Mouse (Mus musculus) neural tube, embryonic 15.5 days (tissue): ENCODE results near the gene Ptpn14. TPM values are rescaled to one million over a fixed set of nuclear protein-coding genes. Genes with fewer than 3 reads are reported as not detected.

Experiments used
- ATAC-seq: fragments of 200-750 bp; cut with Nextera tagmentation; 2 replicates; pipeline ENCODE4 v1.8.0; 2017; ENCODE audit warnings: mild to moderate bottlenecking, moderate TSS enrichment, moderate library complexity; ENCODE audit not compliant: low FRiP score
- H3K27ac ChIP-seq: fragments of 300-500 bp; sonication (generic); replicated peaks from 2 replicates; pipeline ENCODE4 v1.5.1; 2015; ENCODE audit warnings: mild to moderate bottlenecking, inconsistent platforms
- H3K27me3 ChIP-seq: fragments of 300-500 bp; sonication (generic); replicated peaks from 2 replicates; pipeline ENCODE4 v1.6.1; 2015; ENCODE audit warnings: inconsistent platforms
- H3K36me3 ChIP-seq: fragments of 300-500 bp; sonication (generic); 2 replicates; pipeline ENCODE4 v1.6.1; 2015; ENCODE audit warnings: inconsistent platforms
- H3K4me1 ChIP-seq: fragments of 300-500 bp; sonication (generic); 2 replicates; pipeline ENCODE4 v1.6.1; 2015; ENCODE audit warnings: inconsistent platforms
- H3K4me2 ChIP-seq: fragments of 300-500 bp; sonication (generic); 2 replicates; pipeline ENCODE4 v1.6.1; 2015; ENCODE audit warnings: inconsistent platforms, mild to moderate bottlenecking, moderate library complexity
- H3K4me3 ChIP-seq: fragments of 300-500 bp; sonication (generic); replicated peaks from 2 replicates; pipeline ENCODE4 v1.5.1; 2015; ENCODE audit warnings: mild to moderate bottlenecking, inconsistent platforms
- H3K9ac ChIP-seq: fragments of 300-500 bp; sonication (generic); replicated peaks from 2 replicates; pipeline ENCODE4 v1.6.1; 2015; ENCODE audit warnings: mild to moderate bottlenecking, inconsistent platforms
- H3K9me3 ChIP-seq: fragments of 300-500 bp; sonication (generic); replicated peaks from 2 replicates; pipeline ENCODE4 v1.6.1; 2016; ENCODE audit warnings: inconsistent platforms
- WGBS: fragments of 180-500 bp; shearing (Covaris S2); methylation state at CpG from one replicate; pipeline ENCODE4 v1.1.7; 2015; ENCODE audit warnings: mixed read lengths; 5-methylcytosine and 5-hydroxymethylcytosine counted together
- polyA plus RNA-seq: library from polyadenylated mRNA; unstranded; fragments of >200 nt; fragmentation: Nextera tagmentation; extraction: Ambion mirVana; gene quantifications from 2 replicates; pipeline ENCODE4 v1.2.1, GENCODE M21; 2015

The Ptpn14 gene
- polyA plus RNA-seq, 1 experiment from 2014 or later: 1.4 TPM

DNA sequence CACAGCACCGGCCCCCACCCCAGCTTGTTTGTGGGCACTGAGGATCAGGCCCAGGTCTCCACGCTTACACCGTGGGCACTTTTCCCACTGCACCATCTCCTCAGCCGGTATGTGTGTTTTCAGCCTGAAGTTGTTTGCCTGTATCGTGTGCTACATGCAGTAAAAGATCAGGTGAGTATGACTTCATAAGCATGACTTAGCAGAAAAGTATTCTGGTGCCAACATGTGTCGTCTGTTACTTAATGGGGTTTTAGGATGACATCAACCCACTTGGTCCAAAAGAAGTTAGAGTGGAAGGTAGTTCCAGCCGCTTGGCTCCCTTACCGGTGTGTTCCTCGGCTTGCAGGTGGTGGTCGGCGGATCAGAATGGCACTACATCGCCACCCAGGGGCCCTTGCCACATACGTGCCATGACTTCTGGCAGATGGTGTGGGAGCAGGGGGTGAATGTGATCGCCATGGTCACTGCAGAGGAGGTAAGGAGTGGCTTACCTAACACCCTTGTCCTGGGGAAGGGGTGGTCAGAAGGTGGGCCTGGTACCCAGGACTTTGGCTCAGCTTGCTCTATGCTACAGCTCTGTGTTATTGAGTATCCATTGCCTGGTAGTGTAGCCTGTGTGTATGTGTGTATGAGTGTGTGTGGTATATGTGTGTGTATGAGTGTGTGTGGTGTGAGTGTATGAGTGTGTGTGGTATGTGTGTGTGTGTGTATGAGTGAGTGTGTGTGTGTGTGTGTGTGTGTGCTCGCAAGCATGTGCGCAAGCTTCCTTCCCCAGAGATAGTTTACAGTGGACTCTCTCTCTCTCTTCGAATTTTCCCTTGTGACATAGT lies 132.3 kb downstream of the Ptpn14 start:
- Histone ChIP-seq H3K4me1 (peaks cover 16% of the 10 kb centered on the region; the same call in 1 of the 2 replicates), H3K4me2 (no peak overlapping the region), H3K4me3 (no peak overlapping the region), H3K27ac (no peak overlapping the region), H3K9me3 (no peaks in the 10 kb centered on the region), H3K27me3 (no peaks in the 10 kb centered on the region), H3K9ac (no peak overlapping the region), H3K36me3 (no peaks in the 10 kb centered on the region)
- WGBS: 85% methylated on average over 17 of the region's 17 CpGs
- ATAC-seq: no peak

DNA sequence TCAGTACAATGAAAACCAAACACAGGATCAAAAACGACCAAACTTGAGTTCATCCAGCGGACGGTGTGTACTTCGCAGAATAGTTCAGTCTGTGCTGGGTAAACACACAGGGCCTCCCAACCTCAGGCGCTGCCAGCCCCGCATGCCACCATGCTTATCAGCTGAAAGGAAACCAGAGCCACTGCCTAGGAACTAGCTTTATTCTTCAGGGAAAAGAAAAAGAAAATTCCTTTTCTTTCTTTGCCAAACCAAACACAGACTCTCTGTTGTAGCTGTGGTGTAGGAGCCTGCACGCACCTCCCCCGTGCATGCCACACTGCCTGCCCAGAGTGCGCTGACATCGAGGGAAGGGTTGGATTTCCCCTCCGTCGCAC lies 132.9 kb downstream of the Ptpn14 start:
- Histone ChIP-seq H3K4me2 (no peak overlapping the region), H3K36me3 (no peaks in the 10 kb centered on the region), H3K9ac (no peak overlapping the region), H3K9me3 (no peaks in the 10 kb centered on the region), H3K27ac (no peak overlapping the region), H3K27me3 (no peaks in the 10 kb centered on the region), H3K4me3 (no peak overlapping the region), H3K4me1 (peaks cover 16% of the 10 kb centered on the region; the same call in 1 of the 2 replicates)
- whole genome bisulfite sequencing: 73% methylated on average over 12 of the region's 12 CpGs
- ATAC-seq: no peak

DNA sequence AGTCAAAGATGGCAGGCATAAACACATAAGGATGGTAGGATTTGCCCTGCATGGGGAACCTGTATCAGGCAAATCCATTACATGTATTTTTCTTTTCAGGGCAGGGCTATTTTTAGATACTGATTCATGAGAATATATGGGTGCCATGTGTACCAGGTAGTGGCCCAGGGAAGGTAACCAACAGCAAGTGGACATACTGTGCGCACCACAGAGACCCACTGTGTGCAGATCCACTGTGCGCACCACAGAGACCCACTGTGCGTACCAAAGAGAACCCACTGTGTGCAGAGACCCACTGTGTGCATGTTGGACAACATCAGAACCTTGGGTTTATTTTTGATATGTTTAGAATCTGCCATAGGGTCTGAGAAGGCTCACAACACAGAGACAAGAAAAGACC lies 135.7 kb downstream of the Ptpn14 start:
- no peaks in the 10 kb centered on the region for H3K27me3 ChIP-seq
- H3K27ac ChIP-seq: no peak overlapping the region
- no peak overlapping the region for H3K4me2 ChIP-seq
- H3K4me3 ChIP-seq: no peak overlapping the region
- H3K9me3 ChIP-seq: no peaks in the 10 kb centered on the region
- peaks cover 15% of the 10 kb centered on the region; the same call in 1 of the 2 replicates for H3K4me1 ChIP-seq
- H3K9ac ChIP-seq: no peak overlapping the region
- 96% methylated on average over 3 of the region's 3 CpGs for WGBS
- ATAC-seq: no peak
- H3K36me3 ChIP-seq: no peaks in the 10 kb centered on the region

DNA sequence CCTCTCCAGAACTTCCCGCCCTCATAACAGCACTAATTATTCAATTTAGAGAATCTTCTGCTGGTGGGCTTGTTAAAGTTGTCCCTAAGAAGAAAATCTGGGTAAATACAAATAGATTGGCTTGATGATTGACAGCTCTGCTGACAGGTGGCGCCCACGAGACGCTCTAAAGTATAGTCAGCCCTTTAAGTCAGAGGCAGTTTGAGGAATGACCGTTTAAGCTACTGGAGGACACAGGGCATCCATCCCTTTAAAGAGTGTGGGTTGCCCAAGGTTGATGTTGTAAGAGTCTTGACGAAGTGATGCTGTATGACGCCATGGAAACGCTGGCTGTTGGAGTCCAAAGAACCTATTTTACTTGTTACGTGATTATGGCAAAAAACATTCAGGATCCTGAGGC lies 136.2 kb downstream of the Ptpn14 start:
- Histone ChIP-seq H3K27ac (no peak overlapping the region), H3K9me3 (no peaks in the 10 kb centered on the region), H3K36me3 (no peaks in the 10 kb centered on the region), H3K9ac (no peak overlapping the region), H3K4me3 (no peak overlapping the region), H3K4me2 (no peak overlapping the region), H3K27me3 (no peaks in the 10 kb centered on the region), H3K4me1 (peaks cover 14% of the 10 kb centered on the region; the same call in 1 of the 2 replicates)
- ATAC-seq: no peak
- 70% methylated on average over 9 of the region's 9 CpGs for WGBS

DNA sequence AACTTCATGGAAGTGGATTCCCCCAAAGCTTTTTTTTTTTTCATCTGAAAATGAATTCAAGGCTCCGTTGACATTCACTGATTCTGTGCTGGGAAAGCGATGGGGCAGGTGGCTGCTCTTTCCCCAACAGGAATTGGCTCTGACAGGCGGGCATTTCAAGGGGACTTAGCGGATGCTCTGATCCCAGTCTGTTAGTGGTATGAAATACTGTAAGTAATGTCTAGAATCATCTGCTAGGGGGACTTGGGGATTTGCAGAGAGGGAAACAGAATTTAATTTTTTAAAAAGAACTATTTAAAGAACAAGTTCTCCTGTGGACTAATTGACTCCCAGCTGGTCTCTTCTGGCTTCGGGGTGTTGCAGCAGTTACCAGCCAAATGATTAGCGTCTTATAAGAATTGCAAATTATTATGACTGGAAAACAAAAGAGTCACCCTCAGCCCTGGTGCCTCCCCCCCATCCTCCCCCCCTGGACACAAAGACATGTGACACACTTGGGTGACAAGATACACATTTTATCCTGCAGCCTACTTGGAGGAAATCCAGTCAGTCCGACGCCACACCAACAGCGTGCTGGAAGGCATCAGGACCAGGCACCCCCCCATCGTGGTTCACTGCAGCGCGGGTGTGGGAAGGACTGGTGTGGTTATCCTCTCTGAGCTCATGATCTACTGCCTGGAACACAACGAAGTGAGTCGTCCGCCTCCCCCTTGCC lies 136.9 kb downstream of the Ptpn14 start:
- ATAC-seq: no peak

DNA sequence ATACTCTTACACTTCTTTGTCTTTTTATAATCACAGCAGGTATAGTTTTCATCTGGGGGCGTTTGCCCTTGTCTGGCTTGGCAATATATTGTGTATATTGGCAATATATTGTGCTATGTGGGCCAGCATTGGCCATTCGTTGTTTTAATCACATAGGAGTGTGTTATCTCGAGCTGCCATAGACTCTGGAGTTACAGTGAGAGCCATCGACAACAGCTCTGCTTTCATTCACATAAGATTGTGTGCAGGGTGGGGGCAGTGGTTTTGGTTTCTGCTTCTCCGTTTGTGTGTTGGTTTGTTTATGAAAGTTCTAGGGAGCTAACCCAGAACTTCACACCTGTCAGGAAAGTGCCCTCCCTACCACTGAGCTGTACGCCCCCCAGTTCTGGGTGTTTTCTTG lies 138.6 kb downstream of the Ptpn14 start:
- Histone ChIP-seq H3K9ac (no peak overlapping the region), H3K27me3 (no peaks in the 10 kb centered on the region), H3K9me3 (no peaks in the 10 kb centered on the region), H3K4me3 (no peak overlapping the region), H3K4me1 (peaks cover 14% of the 10 kb centered on the region), H3K4me2 (no peak overlapping the region), H3K36me3 (no peaks in the 10 kb centered on the region), H3K27ac (no peak overlapping the region)
- no peak for ATAC-seq
- WGBS: 83% methylated on average over 6 of the region's 6 CpGs

More for the DNA sequence above, 136.9 kb downstream of the Ptpn14 start:
- H3K4me3 ChIP-seq: no peak overlapping the region
- H3K4me2 ChIP-seq: no peak overlapping the region
- 51% methylated on average over 15 of the region's 15 CpGs for WGBS
- no peaks in the 10 kb centered on the region for H3K36me3 ChIP-seq
- no peak overlapping the region for H3K27ac ChIP-seq
- no peaks in the 10 kb centered on the region for H3K27me3 ChIP-seq
- peaks cover 14% of the 10 kb centered on the region; the same call in 1 of the 2 replicates for H3K4me1 ChIP-seq
- no peaks in the 10 kb centered on the region for H3K9me3 ChIP-seq
- no peak overlapping the region for H3K9ac ChIP-seq

DNA sequence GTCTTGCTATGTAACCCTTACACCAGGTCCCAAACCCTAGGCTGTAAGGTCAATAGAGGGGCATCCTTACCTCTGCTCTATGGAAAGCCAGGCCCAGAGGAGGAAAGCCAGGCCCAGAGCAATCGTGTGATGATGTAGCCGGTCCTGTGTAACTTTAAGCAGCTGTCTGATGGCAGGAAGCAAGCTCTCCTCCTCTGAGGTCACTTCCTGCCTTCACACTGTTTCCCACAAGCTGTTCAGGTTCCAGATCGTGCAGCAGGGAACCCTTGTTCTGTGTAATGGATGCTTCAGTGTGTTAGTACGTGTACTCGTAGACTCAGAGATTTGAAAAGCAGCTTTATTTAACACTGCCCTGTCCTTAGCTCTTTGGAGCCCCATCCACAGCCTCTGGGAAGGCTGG lies 139.0 kb downstream of the Ptpn14 start:
- H3K9me3 ChIP-seq: no peaks in the 10 kb centered on the region
- peaks cover 18% of the 10 kb centered on the region for H3K4me1 ChIP-seq
- H3K36me3 ChIP-seq: no peaks in the 10 kb centered on the region
- no peak for ATAC-seq
- no peak overlapping the region for H3K27ac ChIP-seq
- WGBS: 73% methylated on average over 5 of the region's 5 CpGs
- H3K9ac ChIP-seq: no peak overlapping the region
- no peak overlapping the region for H3K4me2 ChIP-seq
- no peak overlapping the region for H3K4me3 ChIP-seq
- no peaks in the 10 kb centered on the region for H3K27me3 ChIP-seq

DNA sequence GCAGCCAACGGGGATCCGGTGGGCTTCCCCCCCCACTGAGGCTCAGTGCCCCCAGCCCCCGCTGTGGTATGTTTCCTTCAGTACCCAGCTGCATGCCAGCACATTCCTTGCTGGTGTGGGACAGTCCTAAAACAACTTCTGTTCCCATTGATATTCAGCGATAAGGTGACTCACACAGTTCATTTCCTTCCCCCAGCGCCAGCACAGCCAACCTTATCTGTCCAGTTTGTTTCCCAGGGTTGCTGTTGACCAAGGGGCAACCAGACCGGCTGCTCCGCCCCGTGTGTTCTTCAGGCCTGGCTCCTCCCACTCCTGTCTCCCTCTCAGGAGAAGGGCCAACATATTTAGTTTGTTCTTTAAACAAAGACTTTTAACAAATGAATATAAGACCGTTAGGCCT lies 139.4 kb downstream of the Ptpn14 start:
- WGBS: 69% methylated on average over 9 of the region's 9 CpGs
- H3K36me3 ChIP-seq: no peaks in the 10 kb centered on the region
- peaks cover 23% of the 10 kb centered on the region for H3K4me1 ChIP-seq
- no peak overlapping the region for H3K4me2 ChIP-seq
- no peaks in the 10 kb centered on the region for H3K27me3 ChIP-seq
- no peak overlapping the region for H3K4me3 ChIP-seq
- no peak overlapping the region for H3K9ac ChIP-seq
- H3K9me3 ChIP-seq: no peaks in the 10 kb centered on the region
- H3K27ac ChIP-seq: no peak overlapping the region
- no peak for ATAC-seq

DNA sequence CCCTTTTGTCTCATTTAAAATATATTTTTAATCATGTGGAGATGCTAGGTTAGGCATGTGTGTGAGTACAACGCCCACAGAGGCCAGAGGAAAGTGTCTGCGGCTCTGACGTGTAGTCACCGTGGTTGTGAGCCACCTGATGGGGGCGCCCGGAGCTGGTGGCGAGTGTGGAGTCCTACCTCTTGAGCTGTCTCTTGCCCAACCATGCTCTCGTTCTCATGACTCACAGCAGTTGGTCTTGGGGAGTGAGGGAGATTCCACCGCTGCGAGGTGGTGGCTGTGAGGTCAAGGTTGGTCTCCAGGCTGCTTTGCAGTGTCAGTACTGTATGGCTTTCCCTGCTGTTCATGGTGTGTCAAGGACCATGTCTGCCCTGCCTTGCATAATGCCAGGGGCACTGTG lies 140.0 kb downstream of the Ptpn14 start:
- Histone ChIP-seq H3K9me3 (no peaks in the 10 kb centered on the region), H3K27ac (no peak overlapping the region), H3K4me1 (peaks cover 28% of the 10 kb centered on the region), H3K4me3 (no peak overlapping the region), H3K9ac (no peak overlapping the region), H3K4me2 (no peak overlapping the region), H3K36me3 (no peaks in the 10 kb centered on the region), H3K27me3 (no peaks in the 10 kb centered on the region)
- no peak for ATAC-seq
- 84% methylated on average over 10 of the region's 10 CpGs for WGBS

DNA sequence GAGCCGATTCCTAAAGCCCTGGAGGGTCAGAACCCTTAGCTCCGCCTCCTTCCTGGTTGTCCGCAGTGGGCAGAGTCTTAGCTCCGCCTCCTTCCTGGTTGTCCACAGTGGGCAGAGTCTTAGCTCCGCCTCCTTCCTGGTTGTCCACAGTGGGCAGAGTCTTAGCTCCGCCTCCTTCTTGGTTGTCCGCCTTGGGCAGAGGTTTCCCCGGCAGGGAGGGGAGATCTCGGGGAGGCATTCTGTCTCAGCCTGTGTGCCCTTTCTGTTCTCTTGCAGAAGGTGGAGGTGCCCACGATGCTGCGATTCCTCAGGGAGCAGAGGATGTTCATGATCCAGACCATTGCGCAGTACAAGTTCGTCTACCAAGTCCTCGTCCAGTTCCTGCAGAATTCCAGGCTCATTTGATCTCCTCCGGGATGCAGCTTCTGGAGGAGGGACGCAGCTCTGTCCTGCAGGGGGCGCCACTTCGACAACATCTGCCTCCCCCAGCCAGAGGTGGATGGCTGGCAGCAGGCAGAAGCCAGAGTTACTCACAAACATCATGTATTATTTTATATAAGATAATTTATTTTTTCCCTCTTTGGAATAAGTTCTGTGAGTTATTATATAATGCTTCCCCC lies 141.7 kb downstream of the Ptpn14 start:
- Histone ChIP-seq H3K9me3 (no peaks in the 10 kb centered on the region), H3K4me2 (no peak overlapping the region), H3K36me3 (no peaks in the 10 kb centered on the region), H3K4me3 (no peak overlapping the region), H3K27me3 (no peaks in the 10 kb centered on the region), H3K4me1 (peaks cover 25% of the 10 kb centered on the region), H3K27ac (no peak overlapping the region), H3K9ac (no peak overlapping the region)
- ATAC-seq: no peak
- WGBS: 93% methylated on average over 18 of the region's 18 CpGs

DNA sequence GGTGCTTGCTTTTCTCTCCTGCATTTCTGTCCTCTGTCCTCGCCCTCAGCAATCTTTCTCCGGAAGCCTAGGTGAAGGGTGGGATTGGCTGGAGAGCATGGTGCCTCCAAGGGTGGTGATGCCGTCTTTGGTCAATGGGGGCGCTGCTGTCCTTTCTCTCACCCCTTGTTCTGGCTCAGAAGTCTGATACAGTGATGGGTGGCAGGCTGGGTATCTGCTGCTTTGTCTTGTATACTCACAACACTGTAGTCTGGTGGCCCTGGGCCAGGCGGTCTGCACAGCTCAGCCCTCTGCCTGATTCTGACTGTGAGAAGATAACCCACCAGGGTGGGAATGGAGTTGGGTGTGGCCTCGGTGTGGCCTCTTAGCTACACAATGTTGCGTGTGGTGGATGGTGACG lies 142.5 kb downstream of the Ptpn14 start:
- no peaks in the 10 kb centered on the region for H3K36me3 ChIP-seq
- H3K4me1 ChIP-seq: peaks cover 26% of the 10 kb centered on the region
- H3K27me3 ChIP-seq: no peaks in the 10 kb centered on the region
- WGBS: 85% methylated on average over 8 of the region's 8 CpGs
- H3K9me3 ChIP-seq: no peaks in the 10 kb centered on the region
- H3K9ac ChIP-seq: no peak overlapping the region
- no peak overlapping the region for H3K4me3 ChIP-seq
- H3K4me2 ChIP-seq: no peak overlapping the region
- no peak for ATAC-seq
- no peak overlapping the region for H3K27ac ChIP-seq

DNA sequence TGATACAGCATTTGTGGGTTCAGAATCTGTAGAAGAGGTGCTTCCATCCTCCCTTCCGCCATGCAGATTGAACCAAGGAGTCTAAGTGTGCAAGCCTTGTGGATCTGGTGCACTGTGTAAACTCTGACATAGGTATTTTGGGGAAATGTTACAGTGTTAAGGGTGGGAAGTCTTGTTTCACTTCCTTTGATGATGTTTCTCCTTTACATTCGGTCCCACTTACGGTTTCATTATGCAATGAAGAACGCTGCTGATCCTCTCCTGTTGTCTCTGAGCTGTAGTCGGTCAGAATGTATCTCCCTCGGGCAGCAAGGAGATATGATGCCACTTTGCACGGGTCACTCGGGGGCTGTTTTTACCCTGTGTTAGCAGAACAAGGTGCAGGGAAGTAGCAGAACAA lies 143.6 kb downstream of the Ptpn14 start:
- H3K4me2 ChIP-seq: no peak overlapping the region
- H3K27me3 ChIP-seq: no peaks in the 10 kb centered on the region
- WGBS: 71% methylated on average over 8 of the region's 8 CpGs
- H3K9me3 ChIP-seq: no peaks in the 10 kb centered on the region
- H3K9ac ChIP-seq: no peak overlapping the region
- no peak for ATAC-seq
- no peaks in the 10 kb centered on the region for H3K36me3 ChIP-seq
- no peak overlapping the region for H3K4me3 ChIP-seq
- peaks cover 26% of the 10 kb centered on the region for H3K4me1 ChIP-seq
- H3K27ac ChIP-seq: no peak overlapping the region
